Mouse (Mus musculus): ENCODE results near the gene Map7.

DNA sequence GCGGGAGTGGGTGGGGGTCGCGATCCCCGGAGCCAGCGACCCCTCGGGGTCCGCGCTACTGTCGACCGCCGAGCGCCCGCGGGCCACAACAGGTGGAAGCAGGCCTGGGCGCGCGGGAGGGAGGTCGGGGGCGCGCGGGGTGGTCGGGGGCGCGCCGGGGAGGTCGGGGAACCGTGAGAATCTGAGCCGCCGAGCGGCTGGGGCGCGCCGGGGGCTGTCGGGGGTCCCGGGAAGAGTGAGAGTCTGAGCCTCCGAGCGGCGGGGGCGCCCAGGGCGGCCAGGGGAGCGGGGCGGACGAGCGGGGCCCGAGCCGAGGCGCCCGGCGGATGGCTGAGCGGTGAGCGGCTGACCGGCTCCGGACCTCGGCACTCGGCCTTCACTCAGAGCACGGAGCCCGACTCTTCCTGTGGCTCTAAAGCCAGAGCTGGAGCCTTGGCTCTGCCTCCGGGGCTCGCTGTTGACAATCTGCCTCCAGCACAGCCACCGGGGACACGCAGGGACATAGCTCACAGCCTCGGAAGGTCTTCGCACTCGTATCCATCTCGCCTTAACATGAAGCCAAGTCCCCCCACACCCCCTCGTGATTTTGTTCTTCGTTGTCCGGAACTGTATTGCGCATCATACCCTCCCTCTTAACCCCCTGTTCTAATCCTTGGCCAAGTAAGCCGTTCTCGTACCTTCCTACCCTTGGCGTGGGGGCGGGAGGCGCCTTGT is 1.0 kb downstream of the Map7 start:
- TF ChIP-seq CTCF (IDR thresholded peaks at IDR 0.05; ENCODE audit: borderline replicate concordance, insufficient read depth, low read depth, low read length) (no peak), POLR2A (IDR thresholded peaks at IDR 0.05; ENCODE audit: borderline replicate concordance, insufficient read depth, low read length) (no peak)
